Mouse (Mus musculus): ENCODE results near the gene Nkain1. TPM values are rescaled to one million over a fixed set of nuclear protein-coding genes. Genes with fewer than 3 reads are reported as not detected.

Nkain1 gene
- total RNA-seq (2015; ENCODE audit: low replicate concordance), result not detected in 2 replicates
- total RNA-seq (2017; ENCODE audit: low replicate concordance), result not detected in 2 replicates

DNA sequence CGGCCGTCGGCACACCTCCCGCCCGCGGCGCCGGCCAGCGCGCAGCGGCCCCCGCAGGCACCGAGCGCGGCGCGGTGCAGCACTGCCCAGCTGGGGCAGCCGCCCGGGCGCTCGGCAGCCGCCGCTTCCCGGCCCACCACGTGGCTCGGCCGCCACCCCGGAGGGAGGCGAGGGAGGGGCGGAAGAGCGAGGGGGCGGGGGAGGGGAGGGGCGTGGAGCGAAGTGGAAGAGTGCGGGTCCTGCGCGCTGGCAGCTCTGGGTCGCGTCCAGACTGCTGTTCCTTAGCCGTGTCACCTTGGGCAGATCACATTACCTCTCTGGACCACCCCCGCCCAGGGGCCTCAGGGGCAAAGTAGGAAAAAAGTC is at the start of gene Nkain1:
Gene Nkain1 (minus strand): TSS at position 126 of the 366 bp plus-strand sequence.
- ATAC-seq (replicated peaks; ENCODE audit: low FRiP score, poor library complexity, severe bottlenecking), result no peak

DNA sequence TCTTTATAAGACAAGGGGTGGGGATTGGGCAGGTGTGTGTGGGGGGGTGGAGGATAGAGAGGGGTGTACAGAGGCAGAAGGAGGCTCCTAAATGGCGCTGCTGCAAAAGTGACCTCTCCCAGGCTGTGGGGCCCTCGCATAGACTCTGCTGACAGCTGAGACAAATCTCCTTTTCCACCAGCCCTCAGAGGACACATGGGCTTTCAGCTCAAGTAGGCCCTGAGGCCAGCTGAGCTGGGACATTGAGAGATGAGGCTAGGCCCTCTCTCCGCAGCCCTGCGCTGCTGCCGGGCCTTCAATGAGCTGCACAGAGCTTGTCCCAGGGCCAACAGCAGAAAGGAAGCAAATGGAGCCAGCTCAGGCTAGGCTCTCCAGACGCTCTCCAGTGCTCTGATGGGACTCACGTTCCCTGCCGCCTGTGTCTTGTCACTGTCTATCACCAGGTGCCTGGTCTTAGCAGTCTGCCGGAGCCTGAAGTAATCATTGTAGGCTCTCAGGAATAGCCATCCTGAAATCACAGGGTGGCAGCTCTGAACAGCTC is 4.8 kb upstream of the Nkain1 start:
- peak; percentile 39; the same call in 1 of the 2 replicates for ATAC-seq (replicated peaks; ENCODE audit: low FRiP score, poor library complexity, severe bottlenecking)

DNA sequence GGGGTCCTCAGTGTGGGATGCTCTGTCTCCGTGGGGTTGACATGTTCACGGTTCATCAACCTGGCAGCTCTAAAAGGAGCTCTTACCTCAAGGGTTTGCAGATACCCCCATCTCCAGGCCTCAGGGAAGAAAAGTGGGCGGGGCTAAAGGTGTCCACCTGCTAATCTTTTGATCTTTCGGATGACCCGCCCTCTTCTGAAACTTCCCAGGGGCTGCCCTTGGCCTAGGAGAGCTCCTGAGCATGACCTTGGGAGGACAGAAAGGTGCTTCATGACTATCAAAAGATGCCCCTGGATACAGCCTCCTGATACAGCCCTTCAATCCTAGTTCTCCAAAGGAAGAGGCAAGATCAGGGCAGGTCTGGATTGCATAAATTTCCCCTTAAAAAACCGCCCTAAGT is 3.1 kb upstream of the Nkain1 start:
- ATAC-seq (replicated peaks; ENCODE audit: low FRiP score, poor library complexity, severe bottlenecking), result no peak

DNA sequence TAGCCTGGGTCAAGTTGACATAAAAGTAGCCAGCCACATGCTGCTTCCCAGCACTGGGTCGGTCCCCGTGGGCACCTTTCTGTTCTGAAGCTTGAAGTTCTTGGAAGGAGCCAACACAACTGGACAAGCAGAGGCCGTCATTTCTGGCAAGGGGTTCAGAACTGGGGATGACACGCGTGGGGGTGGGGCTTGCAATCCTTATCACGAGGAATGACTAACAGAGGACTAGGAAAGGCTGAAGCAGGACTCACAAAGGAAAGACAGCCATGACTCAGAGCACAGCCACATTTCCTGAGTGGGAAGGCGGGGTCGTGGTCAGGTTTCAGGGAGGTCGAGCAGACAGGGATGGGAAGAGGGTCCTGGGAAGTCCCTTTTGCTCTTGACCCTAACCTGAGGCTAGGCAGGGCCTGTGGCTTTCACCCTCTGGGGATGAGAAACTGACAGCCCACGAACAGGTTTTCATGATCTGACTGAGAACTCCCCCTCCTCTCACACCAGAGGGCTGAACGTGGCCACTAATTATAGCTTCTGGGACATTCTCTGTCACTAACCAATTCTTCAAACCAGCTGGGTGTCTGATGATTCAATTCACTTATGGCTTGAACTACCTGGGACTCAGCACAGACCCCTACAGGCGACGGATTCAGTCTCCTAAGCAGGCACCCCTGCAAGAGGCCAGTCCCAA is 2.4 kb upstream of the Nkain1 start:
- no peak for ATAC-seq (replicated peaks; ENCODE audit: low FRiP score, poor library complexity, severe bottlenecking)

DNA sequence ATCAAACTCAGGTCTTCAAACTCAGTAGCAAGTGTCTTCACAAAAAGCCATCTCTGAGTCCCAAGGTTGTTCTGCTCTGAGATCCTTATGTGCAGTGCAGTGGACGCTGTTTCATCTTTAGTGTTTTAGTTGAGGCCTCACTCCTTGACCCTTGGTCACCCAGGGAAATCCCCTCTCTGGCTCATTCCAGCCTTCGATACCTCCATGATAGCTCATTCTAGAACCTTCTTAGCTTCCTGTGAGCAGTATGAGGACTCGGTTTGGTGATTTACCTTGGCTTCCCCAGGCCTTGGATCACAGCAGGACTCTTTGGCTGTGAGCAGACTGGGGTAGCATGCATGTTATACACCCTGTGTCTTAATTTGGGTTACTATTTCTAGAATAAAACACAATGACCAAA is 1.6 kb upstream of the Nkain1 start:
- no peak for ATAC-seq (replicated peaks; ENCODE audit: low FRiP score, poor library complexity, severe bottlenecking)

DNA sequence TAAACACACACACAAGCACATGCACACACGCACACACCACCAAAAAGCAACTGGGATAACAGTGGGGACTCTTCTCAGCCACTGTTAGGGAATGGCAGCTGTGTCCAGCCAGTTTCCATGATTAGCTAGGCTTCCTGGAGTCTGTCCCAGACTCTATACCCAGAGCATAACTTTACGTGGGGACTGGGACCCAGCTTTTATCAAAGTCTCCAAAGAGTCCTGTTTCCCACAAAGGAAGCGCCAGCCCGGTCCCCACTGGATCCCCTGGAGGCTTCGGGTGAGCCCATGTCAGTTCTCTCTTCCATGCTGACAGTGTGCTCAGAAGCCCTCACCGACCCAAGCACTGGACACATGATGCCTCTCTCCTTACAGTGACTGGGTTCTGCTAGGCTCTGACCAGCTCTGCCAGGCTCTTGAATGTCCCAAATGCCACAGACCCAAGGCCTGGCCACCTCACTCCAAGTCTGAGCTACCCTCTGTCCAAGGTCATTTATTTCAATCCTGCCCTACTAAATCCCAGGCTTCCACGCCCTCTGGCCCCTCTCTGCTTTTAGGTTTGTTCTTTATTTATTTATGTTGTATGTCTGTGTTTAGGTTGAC is 988 bp upstream of the Nkain1 start:
- 0 out of 2 replicates have a peak, but pooled peaks have one; percentile 21 for ATAC-seq (replicated peaks; ENCODE audit: low FRiP score, poor library complexity, severe bottlenecking)

DNA sequence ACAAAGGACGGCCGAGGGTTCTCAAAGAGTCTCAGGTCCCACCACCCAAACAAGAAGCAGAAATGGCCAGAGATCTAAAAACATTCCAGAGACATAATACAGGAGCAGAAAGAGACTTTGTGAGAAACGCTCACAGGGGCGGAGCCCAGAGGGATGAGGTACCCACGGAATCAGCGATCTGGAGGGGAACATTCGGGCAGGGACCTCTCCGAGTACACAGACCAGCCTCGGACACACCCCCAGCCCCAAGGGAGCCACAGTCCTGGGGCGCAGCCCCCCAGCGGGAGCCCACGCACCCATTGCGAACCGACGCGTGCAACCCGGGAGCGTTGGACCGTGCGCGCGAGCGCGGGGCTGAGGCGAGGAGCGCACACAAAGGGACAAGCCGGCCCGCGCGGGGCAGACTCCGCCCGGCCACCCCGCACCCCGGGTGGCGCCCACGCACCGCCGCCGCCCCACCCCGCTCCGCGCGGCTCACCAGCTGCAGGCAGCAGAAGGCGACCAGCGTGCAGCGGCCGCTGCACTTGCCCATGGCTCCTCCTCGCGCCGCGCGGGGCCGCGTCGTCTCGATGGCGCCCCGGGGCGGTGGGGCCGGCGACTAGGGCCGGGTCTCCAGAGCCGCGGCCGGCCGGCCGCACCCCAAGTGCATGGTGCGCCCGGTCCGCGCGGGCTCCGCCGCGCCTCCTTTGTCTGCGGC is 474 bp downstream of the Nkain1 start:
- no peak for ATAC-seq (replicated peaks; ENCODE audit: low FRiP score, poor library complexity, severe bottlenecking)

DNA sequence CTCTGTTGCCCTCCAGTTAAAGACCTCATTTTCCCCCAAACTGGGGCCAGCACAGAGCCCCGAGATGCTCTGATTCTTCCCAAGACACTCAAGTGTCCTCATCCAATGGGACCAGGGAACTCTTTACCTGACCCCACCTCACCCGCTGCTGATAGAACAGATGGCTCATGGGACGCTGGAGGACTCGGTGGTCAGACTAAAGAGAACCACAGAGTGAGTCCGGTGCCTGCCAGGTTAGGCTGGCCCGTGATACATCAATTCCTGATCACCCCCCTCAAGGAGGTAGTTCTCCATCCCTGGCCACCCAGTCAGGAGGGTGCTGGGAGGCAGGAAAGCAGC is 992 bp downstream of the Nkain1 start:
- ATAC-seq (replicated peaks; ENCODE audit: low FRiP score, poor library complexity, severe bottlenecking), result no peak

DNA sequence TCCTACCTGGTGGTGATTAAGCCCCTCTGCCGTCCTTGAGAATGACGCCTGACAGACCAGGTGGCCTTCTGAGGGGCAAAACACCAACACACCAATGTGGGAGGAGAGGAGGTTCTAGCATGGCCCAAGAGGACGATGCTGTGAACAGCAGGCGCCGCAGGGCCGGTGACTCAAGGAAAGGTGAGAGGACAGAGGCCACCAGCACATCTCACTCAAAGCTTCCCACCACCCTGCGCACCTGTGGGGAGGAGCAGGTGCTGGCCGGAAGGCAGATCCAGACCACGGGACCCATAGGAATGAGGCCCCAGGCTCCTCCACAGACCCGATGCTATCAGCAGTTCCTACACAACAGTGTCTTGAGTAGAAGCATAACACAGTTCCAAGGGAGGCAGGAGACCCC is 1.4 kb downstream of the Nkain1 start:
- no peak for ATAC-seq (replicated peaks; ENCODE audit: low FRiP score, poor library complexity, severe bottlenecking)

DNA sequence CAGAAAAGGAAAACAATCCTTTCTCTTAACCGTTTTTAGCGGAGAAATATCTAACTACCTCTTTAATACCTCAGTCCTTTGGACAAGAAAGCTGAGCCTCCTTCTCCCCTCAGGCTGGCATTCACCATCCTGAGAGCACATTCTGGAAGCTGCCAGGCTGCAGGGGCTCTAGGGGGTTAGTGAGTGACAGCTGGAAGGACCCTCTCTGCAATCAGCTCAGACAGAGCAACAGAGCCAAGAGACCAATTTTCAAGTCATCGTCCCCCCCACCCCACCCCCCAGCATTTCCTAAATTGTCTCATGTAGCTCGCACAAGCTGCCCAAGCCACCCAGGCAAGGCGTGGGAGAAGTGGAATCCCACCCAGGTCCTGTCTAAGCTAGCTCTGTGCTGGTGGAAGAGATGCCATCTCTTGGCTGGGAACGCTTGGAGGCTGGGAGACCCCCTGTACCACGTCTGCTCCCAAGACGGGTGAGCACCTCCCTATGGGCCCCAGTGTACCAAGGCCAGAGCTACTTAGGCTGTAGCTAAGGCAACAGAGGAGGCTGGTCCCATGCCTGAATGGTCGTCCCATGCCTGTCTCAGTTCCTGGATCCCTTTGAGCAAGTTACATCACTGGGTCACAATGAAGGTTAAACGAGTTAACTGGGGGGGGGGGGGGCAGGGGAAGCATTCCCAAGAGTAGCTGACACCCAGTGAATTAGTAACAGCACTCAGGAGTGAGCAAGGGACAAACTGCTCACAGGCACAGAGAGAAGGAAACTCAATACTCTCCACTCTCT is 2.8 kb downstream of the Nkain1 start:
- no peak for ATAC-seq (replicated peaks; ENCODE audit: low FRiP score, poor library complexity, severe bottlenecking)

DNA sequence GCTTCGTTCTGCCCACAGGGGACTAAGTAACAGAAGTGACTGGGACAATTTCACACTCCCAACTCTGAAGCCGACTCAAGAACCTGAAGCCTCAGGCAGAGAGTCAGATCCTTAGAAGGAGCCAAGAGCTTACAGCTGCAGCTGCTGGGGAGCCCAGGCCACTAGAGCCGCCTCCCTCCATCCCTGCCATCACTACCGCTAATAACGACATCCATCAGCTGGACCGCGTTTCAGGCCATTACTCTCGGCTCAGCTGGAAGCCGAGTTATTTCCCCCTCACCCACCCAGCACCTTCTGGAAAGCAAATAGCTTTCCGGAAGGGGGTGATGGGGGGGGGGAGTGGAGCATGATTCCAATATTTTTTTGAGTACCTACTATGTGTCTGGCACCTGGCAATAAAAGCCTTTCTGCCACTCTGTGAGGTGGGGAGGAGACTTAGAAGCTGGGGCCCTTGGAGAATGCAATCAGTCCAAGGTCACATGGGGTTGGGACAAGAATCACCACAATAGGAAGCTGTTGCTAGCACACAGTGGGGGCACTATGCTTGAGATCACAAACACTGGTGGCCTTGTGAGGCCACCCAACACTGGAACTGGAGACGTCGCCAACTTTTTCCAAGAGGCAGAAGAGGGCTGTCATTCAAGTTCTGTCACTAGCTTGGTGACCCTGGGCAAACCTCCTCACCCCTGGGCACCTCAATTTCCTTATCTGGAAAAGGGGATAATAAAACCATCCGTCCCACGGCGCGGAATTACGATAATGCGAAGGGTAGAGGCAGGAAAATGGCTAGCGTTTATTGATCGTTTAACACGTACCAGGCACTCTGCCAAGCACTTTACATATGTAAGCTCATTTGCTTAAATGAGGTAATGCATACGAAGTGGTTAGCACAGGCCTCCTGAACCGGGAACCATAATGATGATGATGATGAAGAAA is 5.7 kb downstream of the Nkain1 start:
- ATAC-seq (replicated peaks; ENCODE audit: low FRiP score, poor library complexity, severe bottlenecking), result no peak

DNA sequence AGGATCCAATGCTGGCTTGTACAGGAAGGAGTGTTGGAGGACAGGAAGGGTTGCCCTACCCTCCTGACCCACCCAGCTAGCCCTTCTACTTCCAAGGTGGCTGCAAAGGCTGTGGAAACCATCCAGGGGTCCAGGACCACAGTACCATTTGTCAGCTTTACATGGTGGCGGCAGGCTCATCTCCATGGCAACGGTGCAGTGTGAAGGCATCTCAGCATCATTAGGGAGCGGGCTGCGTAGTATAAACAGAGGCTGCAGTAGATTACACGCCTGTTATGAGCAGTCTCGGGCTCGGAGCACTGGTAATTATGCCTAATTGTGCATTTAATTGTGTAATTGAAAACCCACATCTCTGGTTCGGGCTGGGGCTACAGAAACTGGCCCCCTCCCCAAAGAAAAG is 10.2 kb downstream of the Nkain1 start:
- no peak for ATAC-seq (replicated peaks; ENCODE audit: low FRiP score, poor library complexity, severe bottlenecking)

DNA sequence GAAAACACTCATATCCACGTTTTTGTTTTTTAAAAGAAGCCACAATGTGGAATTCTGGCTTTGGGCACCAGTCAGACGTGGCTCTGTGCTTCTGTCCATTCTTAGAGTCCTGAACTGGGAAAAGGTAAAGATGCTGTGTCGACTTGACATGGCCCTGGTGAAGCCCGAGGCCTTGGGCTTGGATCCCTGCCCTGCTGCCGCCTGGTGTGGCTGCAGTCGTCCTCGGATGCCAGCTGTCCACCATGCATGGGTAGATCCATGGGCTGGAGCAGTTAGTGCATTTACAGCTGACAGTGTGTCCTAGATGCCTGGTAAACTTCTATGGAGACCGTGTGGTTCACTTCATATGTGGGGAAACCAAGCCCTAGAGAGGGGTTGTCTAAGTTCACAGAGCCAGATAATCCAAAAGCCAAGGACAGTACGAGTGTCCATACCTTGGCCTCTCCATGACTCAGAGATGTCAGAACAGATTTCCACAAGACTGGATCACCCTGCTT is 10.7 kb downstream of the Nkain1 start:
- ATAC-seq (replicated peaks; ENCODE audit: low FRiP score, poor library complexity, severe bottlenecking), result no peak

DNA sequence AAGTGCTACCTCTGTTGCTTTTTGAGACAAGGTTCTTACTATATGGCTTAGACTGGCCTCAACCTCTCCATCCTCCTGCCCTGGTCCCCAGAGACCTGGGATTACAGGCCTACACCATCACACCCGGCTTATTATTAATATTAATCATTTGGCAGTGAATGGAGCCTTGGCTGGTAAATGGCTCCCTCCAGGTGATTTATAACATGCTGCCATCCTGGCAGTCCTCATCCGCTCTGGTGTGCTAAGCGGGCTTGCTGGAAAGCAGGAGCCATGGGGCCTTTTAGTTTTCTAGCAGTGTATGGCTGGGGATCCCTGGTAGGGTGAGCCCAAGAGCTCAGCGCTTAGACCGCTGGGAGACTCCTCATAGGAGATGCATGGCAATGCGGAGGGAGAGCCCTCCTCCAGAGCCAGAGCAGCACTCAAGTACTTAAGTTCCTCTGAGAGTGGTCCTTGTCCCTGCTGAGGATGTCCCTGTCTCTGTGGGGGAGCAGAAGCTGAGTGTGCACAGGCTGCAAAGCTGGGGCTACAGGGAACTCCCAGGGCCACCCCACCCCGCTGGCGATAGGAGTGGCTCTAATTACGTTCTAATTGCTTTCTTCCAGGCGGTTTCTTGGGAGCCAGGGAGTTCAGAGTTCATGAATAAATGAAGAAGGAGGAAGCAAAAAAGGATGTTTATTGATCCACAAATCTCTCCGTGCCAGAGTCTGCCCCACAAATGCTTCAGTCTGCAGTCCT is 13.2 kb downstream of the Nkain1 start:
- ATAC-seq (replicated peaks; ENCODE audit: low FRiP score, poor library complexity, severe bottlenecking), result no peak

DNA sequence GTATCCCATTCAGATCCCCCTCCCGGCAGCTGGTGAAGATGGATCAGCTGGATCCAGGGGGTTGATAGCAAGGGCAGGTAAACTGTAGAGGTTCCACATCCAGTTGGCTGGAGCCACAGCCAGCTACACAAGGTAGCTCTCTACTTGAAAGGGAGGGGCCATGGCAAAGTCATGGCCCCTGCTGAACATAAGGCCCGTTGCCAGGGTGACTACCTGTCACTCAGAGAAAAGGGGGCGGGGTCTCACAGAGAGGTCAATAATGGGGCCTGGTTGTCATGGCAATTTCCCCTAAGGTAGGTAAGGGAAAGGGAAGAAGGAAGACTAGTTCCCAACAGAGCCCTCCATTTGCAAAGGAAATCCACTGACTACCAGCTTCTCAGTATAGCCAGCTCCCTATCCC is 14.8 kb downstream of the Nkain1 start:
- ATAC-seq (replicated peaks; ENCODE audit: low FRiP score, poor library complexity, severe bottlenecking), result no peak

DNA sequence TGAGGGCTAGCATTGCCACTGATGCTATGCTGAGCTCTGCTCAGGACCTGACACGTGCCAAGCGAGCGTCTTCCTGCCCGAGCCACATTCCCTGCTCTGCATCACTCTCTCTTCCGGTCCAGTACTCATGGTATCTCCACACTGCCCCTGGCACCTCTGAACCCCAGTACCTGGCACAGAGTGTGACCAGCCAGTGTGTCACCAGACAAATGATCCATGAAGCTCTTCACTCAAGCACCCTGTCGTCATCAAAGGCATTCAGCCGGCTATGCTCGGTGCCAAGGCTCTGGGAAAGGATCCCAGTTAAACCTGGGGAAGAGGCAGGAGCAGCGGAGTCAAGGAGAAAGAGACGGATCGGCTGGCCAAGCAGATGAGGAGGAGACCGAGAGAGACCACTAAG is 16.1 kb downstream of the Nkain1 start:
- no peak for ATAC-seq (replicated peaks; ENCODE audit: low FRiP score, poor library complexity, severe bottlenecking)

DNA sequence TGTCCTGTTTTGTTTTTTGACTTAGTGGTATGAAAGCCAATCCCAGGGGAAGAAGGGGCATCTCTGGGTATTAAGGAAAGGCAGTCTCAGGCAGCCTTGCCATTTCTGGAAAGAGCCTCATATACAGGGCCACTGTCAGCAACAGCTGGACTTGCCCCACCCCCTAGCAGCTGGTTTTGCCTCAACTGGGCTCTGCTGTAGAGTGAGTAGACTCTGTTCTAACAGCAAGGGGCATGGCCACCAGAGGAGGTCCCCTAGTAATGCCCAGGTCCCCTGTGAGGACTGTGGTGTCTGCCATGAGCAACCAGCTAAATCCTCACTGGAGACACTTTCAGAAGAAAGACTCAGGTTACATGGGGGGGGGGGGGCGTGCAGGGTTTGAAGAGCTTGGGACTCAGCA is 17.0 kb downstream of the Nkain1 start:
- ATAC-seq (replicated peaks; ENCODE audit: low FRiP score, poor library complexity, severe bottlenecking), result no peak

DNA sequence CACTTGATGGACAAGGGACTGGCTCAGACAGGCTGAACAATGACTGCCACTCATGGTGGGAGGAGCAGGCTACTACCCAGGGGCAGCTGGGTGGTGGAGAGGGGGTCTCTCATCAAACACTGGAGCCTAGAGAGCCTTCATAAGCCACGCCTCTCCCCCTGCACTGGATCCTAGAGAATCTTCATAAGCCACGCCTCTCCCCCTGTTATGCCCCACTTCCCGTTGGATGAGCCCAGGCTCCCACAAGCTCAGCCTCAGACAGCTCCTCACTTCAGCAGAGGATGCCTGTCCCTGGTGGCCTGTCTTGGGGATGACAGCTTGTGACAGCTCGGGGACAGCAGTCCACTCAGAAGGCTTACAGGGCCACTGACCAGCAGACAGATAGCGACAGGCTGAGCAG is 17.7 kb downstream of the Nkain1 start:
- ATAC-seq (replicated peaks; ENCODE audit: low FRiP score, poor library complexity, severe bottlenecking), result no peak; the same call in 1 of the 2 replicates

DNA sequence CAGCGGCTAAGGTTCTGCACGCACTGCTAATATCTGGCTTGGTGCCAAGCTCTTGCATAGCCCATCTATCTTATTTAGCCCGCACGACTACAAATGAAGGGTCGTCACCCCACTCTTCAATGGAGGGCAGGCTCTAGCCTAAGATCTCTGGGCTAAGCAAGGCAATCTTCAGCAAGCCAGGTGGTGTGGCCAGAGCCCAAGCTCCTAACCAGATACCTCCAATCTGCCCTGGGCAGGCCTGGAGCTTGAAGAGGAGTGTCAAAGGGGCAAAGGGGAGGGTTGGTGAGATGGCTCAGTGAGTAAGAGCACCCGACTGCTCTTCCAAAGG is 20.9 kb downstream of the Nkain1 start:
- ATAC-seq (replicated peaks; ENCODE audit: low FRiP score, poor library complexity, severe bottlenecking), result no peak
